Comparison of ENCODE assay signal across 9 mouse cellular contexts in the genomic region with DNA sequence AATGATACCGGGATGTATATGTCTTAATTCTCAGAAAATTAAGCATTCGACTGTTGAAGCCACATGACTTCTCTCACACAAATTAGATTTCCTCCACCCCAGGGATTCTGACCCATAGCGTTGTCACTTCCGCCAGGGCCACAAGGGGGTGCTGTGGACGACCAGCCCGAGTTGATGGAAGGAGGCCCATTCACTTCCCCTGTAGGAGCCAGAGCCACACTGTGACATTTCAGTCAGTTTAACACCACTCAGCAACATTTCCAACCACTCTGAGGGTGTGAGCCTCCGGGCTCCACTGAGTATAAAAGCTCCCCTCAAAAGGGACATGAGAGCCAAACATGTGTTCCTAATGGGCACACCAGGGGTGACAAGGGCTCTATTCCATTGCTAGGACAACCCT. TPM values are rescaled to one million over a fixed set of nuclear protein-coding genes. Genes with fewer than 3 reads are reported as not detected.
DNase-seq lines count a peak whose midpoint lies in the region; ATAC-seq lines count a peak whose summit lies in the region.
"Had no signal": no experiment of that assay in that cellular context is flagged by ENCODE, and none has a peak within 500 bp of the region (broad histone marks: within the 10 kb centered on the region; RNA-seq: fewer than 3 reads in every experiment).

No protein-coding gene starts in this region.

- peaks cover 13% of the 10 kb centered on the region; the same call in 1 of the 2 replicates for H3K4me1 ChIP-seq in heart, embryonic 11.5 days (ENCODE audit: control insufficient read depth, insufficient read depth, low read length)
- peaks cover 22% of the 10 kb centered on the region for H3K4me1 ChIP-seq in forebrain, embryonic 16.5 days (replicated peaks; ENCODE audit: control insufficient read depth, insufficient read depth, low read length)
- peaks cover 3% of the 10 kb centered on the region; the same call in 1 of the 2 replicates for H3K4me1 ChIP-seq in hindbrain, embryonic 11.5 days (replicated peaks; ENCODE audit: control insufficient read depth, insufficient read depth, low read length)
- H3K4me1 ChIP-seq in stomach, embryonic 15.5 days, result peaks cover 16% of the 10 kb centered on the region

- H3K9ac ChIP-seq in heart, embryonic 11.5 days (ENCODE audit: low read depth, low read length), result no peak overlapping the region
- H3K9ac ChIP-seq in forebrain, embryonic 16.5 days (replicated peaks; ENCODE audit: low read depth, low read length), result no peak overlapping the region
- H3K9ac ChIP-seq in hindbrain, embryonic 11.5 days (ENCODE audit: low read depth, low read length), result no peak overlapping the region
- H3K9ac ChIP-seq in stomach, embryonic 15.5 days, result no peak overlapping the region

- no peak overlapping the region for H3K4me2 ChIP-seq in heart, embryonic 11.5 days
- no peak overlapping the region for H3K4me2 ChIP-seq in forebrain, embryonic 16.5 days (ENCODE audit: low read length)
- H3K4me2 ChIP-seq in hindbrain, embryonic 11.5 days (replicated peaks; ENCODE audit: low read depth, low read length), result no peak overlapping the region
- no peak overlapping the region for H3K4me2 ChIP-seq in stomach, embryonic 15.5 days

- DNase-seq in heart, adult 11 months, result peak; percentile 94
- peak; percentile 26 for DNase-seq in c-Kit-positive CD71-negative TER-119-negative erythroid progenitor cells, embryonic 14.5 days (ENCODE audit: low read depth)
- DNase-seq in hindbrain, embryonic 11.5 days (ENCODE audit: low spot score), result peak; percentile 70
- DNase-seq in layer of hippocampus, postnatal 25 days (ENCODE audit: extremely low spot score in 1 of 2, low spot score in 1 of 2), result peak; percentile 50 to 74

- WGBS in heart, embryonic 11.5 days (ENCODE audit: insufficient replicate concordance), result 78% methylated on average over 7 of the region's 7 CpGs
- 64% methylated on average over 7 of the region's 7 CpGs for WGBS in forebrain, embryonic 16.5 days
- WGBS in hindbrain, embryonic 11.5 days, result 75% methylated on average over 7 of the region's 7 CpGs
- 75% methylated on average over 7 of the region's 7 CpGs for WGBS in stomach, embryonic 15.5 days

- no peaks in the 10 kb centered on the region for H3K27me3 ChIP-seq in heart, embryonic 11.5 days (ENCODE audit: control insufficient read depth, insufficient read depth, low read length)
- H3K27me3 ChIP-seq in forebrain, embryonic 16.5 days (replicated peaks; ENCODE audit: control insufficient read depth, insufficient read depth, low read length), result no peaks in the 10 kb centered on the region
- no peaks in the 10 kb centered on the region for H3K27me3 ChIP-seq in hindbrain, embryonic 11.5 days (ENCODE audit: control insufficient read depth, insufficient read depth, low read length)
- no peaks in the 10 kb centered on the region for H3K27me3 ChIP-seq in stomach, embryonic 15.5 days (replicated peaks)

- H3K36me3 ChIP-seq in heart, embryonic 11.5 days (ENCODE audit: control insufficient read depth, insufficient read depth, low read length), result no peaks in the 10 kb centered on the region
- no peaks in the 10 kb centered on the region for H3K36me3 ChIP-seq in forebrain, embryonic 16.5 days (ENCODE audit: control insufficient read depth, insufficient read depth)
- H3K36me3 ChIP-seq in hindbrain, embryonic 11.5 days (ENCODE audit: control insufficient read depth, insufficient read depth, low read length), result no peaks in the 10 kb centered on the region
- H3K36me3 ChIP-seq in stomach, embryonic 15.5 days, result no peaks in the 10 kb centered on the region

- H3K4me3 ChIP-seq in heart, embryonic 11.5 days (ENCODE audit: low read depth, low read length), result no peak overlapping the region
- H3K4me3 ChIP-seq in forebrain, embryonic 16.5 days (replicated peaks; ENCODE audit: low read length), result no peak overlapping the region
- H3K4me3 ChIP-seq in hindbrain, embryonic 11.5 days (ENCODE audit: low read depth, low read length), result no peak overlapping the region
- no peak overlapping the region for H3K4me3 ChIP-seq in stomach, embryonic 15.5 days (replicated peaks)

- H3K27ac ChIP-seq in heart, embryonic 11.5 days (ENCODE audit: low read depth, low read length), result no peak overlapping the region
- H3K27ac ChIP-seq in forebrain, embryonic 16.5 days (ENCODE audit: low read length), result peak overlapping the region; percentile 51
- H3K27ac ChIP-seq in hindbrain, embryonic 11.5 days (ENCODE audit: low read depth, low read length), result peak overlapping the region; percentile 62
- H3K27ac ChIP-seq in stomach, embryonic 15.5 days, result peak overlapping the region; percentile 49

- no peaks in the 10 kb centered on the region for H3K9me3 ChIP-seq in heart, embryonic 11.5 days (replicated peaks; ENCODE audit: control insufficient read depth, low read length)
- no peaks in the 10 kb centered on the region for H3K9me3 ChIP-seq in forebrain, embryonic 16.5 days (ENCODE audit: control insufficient read depth, low read length)
- no peaks in the 10 kb centered on the region for H3K9me3 ChIP-seq in hindbrain, embryonic 11.5 days (ENCODE audit: control insufficient read depth, low read length)
- H3K9me3 ChIP-seq in stomach, embryonic 15.5 days, result no peaks in the 10 kb centered on the region

- no peak for ATAC-seq in heart, embryonic 11.5 days (replicated peaks; ENCODE audit: insufficient number of reproducible peaks, low FRiP score, low TSS enrichment)
- peak; percentile 69 for ATAC-seq in forebrain, embryonic 16.5 days
- ATAC-seq in hindbrain, embryonic 11.5 days (ENCODE audit: low FRiP score), result peak; percentile 44
- ATAC-seq in megakaryocyte-erythroid progenitor cell, adult 5-6 weeks (replicated peaks; ENCODE audit: low FRiP score, low TSS enrichment, poor library complexity, severe bottlenecking), result peak; percentile 73; the same call in 1 of the 2 replicates
- no peak for ATAC-seq in stomach, embryonic 15.5 days (ENCODE audit: insufficient read depth, low FRiP score, low read depth)

RNA-seq across cellular contexts. Expression of gene Arl4c, which starts 54.6 kb away (rescaled TPM):
- polyA plus RNA-seq in heart, embryonic 11.5 days (2014; fragmentation: Nextera tagmentation; extraction: Ambion mirVana), result 3.0 and 4.4 TPM in 2 replicates
- polyA plus RNA-seq in forebrain, embryonic 16.5 days (2015; fragmentation: Nextera tagmentation; extraction: Ambion mirVana), result 37.1 and 39.7 TPM in 2 replicates
- 10.4 and 10.9 TPM in 2 replicates for polyA plus RNA-seq in hindbrain, embryonic 11.5 days (2014; fragmentation: Nextera tagmentation; extraction: Ambion mirVana)
- 10 to 100 TPM; 28.5 to 29.6 TPM for total RNA-seq in layer of hippocampus, postnatal 25 days (2021)
- total RNA-seq in megakaryocyte-erythroid progenitor cell, adult 5-6 weeks (2014; fragmentation: Nextera tagmentation), result 0.87 and 1.6 TPM in 2 replicates
- total RNA-seq in megakaryocyte-erythroid progenitor cell, adult 5-6 weeks (2017), result 3.2 and 5.9 TPM in 2 replicates
- 10.5 and 11.8 TPM in 2 replicates for polyA plus RNA-seq in stomach, embryonic 15.5 days (2015; fragmentation: Nextera tagmentation; extraction: Ambion mirVana)
- total RNA-seq: MEL had no signal

Comparison
In these comparisons a context has a peak if more than half of its experiments do, and no peak if none do; other contexts are left out.
1. DNase-seq: peak in every context shown above with its lines; median percentile 94 in heart, adult 11 months; 70 in hindbrain, embryonic 11.5 days; 62 in layer of hippocampus, postnatal 25 days; 26 in c-Kit-positive CD71-negative TER-119-negative erythroid progenitor cells, embryonic 14.5 days.
2. ATAC-seq: peak in forebrain, embryonic 16.5 days (single experiment), hindbrain, embryonic 11.5 days (single experiment) and megakaryocyte-erythroid progenitor cell, adult 5-6 weeks (single experiment); none in heart, embryonic 11.5 days (single experiment) and stomach, embryonic 15.5 days (single experiment).